Mouse (Mus musculus): Measurements from ENCODE around the gene Gm11172.

Gm11172 gene

DNA sequence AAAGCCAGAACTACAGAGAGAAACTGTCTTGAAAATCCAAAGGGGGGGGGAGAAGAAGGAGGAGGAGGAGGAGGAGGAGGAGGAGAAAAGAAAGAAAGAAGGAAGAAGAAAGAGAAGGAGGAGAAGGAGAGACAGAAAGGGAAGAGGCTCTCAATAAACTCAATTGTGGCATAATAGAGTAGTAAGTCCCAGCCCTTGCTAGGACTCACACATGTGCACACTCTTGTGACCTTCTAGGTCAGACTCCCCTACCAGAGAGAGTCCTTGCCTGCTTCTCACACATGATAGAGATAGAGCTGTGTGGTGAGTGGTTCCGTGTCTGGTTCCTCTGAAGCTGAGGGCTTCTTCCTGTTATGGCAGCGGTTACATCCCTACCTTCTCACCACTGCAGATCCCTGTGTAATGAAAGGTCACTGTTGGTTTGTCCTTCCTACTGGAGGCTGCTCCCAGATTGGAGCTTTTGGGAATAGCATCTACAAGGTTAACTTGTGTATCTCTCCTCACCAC lies at the start of gene Gm11172:
Gene Gm11172 (plus strand): TSS at position 51 of the 507 bp plus-strand sequence.
- no peak for DNase-seq

DNA sequence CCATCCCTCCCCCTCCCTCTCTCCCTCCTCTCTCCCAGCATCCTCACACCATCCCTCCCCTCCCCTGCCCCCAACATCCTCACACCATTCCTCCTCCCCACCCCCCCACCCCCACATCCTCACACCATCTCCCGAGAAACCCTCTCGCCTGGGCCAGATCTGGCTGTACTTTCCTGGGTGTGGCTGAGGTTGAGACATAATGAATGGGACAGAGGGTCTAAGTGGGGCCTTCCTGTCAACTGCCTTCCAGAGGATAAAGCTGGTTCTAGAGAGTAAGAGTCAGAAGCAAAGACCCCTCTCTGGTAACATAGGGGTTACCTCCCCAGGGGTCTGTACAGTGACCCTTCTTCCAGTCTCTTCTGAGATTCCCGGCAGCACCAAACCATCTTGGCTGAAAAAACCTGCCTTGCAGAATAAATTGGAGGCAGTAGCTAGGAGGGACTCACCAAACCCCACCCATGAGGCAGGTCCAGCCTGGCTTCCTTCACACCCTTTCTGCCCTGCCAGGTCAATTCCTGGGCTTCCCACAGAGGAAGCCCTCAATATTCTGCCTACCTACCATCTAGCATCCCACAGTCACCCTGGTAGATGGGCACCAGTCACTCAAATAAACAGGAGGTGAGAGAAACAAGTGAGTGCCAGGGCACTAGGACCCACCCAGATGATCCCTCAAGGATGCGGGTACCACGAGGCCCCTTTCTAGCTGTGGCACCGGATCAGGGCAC lies 49.0 kb upstream of the Gm11172 start:
- DNase-seq = no peak

DNA sequence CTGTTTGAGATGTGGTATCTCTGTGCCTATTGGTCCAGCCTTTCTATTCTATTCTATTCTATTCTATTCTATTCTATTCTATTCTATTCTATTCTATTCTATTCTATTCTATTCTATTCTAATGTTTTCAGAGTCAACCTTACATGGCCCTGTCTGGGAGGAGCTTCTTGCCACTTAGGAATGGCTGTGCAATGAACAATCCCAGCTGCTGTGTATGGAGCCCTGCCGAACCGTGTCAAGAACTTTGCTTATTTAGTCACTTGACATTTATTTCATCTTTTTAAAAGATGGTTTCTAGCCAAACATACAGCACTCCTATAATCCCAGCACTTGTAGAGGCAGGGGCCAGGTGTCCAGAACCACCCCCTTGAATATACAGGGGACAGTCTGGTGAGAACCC lies 48.4 kb upstream of the Gm11172 start:
- DNase-seq = no peak

DNA sequence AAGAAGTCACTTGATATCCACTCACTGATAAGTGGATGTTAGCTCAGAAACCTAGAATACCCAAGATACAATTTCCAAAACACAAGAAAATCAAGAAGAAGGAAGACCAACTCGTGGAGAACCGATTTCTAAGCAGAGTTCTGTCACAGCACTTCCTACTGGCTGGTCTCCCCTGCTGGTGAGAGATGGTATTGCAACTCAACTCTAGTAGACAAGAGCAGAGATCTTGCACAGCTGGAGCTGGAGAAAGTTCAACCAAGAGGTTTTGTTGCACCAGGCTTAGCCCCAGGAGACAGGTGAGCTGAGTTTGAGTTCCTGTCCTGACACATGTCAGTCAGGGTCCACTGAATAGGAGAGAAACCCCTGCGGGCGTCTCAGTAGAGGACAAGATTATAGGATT lies 45.6 kb upstream of the Gm11172 start:
- DNase-seq = peak; percentile 52

DNA sequence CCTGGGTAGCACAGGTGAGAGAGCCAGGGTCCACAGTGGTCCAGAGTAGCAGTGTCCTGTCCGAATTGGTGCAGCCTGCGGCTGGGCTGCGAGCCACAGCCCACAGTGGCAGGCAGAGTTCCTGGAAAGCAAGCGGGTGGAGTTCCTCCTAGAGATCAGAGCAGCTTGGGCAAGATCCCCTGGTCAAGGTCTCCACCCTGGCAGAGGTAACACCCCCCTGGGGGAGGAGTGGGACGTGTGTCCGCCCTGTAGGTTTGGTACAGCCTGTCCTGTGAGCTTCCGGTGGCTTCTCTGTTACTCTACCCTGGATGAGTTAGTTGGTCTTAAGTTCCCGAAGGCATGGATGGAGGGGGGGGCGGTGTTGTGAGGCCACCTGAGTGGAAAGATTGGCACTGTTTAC lies 43.9 kb upstream of the Gm11172 start:
- no peak for DNase-seq

DNA sequence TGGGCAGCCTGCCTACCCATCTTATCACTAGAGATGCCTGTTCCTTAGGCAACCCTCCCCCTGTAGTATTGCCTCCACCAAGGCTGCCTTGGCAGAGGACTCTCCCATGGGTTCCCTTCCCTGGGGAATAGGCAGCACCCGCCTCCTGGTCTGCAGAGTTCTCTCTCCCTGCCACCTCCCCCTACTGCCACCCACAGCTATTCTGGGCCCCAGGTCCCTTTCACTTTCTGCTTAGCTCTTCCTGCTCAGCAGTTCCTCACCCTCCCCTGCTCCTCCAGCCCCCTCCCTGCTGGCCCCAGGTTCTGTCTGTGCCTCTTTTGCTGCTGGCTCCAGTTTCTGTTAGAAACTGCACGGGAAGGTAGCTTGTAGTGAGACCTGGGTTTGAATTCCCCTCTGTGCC lies 43.1 kb upstream of the Gm11172 start:
- no peak for DNase-seq

DNA sequence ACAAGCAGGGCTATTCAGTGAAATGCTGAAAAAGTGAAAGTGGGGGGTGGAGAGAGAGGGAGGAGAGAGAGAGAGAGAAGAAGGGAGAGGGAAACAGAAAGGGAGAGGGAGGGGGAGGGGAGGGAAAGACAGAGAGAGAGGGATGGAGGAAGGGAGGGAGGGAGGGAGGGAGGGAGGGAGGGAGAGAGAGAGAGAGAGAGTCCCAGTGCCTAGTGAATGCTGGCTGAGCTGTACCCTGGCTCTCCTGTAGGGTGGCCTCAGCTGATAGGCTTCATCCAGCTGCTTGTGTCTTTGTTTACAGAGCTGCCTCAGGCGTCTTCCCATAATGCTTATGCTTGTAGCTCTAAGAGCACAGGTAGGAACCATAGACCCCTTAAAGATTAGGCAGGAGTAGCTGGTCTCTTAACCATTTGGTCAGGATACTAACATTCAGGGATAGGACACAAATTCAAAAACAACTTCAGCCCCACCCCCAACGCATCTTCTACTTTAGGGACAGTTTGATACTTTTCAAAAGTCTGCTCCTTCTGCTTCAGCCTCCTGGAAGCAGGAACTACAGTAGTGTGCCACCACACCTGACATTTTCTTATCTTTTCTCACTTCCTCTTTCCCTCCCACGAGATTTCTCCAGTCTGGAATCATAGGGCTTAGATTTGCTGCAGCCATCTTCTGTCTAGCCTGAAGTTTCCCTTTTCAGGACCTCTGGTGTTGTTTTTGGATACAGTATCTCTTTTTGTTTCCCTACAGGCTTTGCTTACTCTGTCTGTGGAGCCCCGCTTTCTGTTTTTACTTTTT lies 42.0 kb upstream of the Gm11172 start:
- no peak for DNase-seq

DNA sequence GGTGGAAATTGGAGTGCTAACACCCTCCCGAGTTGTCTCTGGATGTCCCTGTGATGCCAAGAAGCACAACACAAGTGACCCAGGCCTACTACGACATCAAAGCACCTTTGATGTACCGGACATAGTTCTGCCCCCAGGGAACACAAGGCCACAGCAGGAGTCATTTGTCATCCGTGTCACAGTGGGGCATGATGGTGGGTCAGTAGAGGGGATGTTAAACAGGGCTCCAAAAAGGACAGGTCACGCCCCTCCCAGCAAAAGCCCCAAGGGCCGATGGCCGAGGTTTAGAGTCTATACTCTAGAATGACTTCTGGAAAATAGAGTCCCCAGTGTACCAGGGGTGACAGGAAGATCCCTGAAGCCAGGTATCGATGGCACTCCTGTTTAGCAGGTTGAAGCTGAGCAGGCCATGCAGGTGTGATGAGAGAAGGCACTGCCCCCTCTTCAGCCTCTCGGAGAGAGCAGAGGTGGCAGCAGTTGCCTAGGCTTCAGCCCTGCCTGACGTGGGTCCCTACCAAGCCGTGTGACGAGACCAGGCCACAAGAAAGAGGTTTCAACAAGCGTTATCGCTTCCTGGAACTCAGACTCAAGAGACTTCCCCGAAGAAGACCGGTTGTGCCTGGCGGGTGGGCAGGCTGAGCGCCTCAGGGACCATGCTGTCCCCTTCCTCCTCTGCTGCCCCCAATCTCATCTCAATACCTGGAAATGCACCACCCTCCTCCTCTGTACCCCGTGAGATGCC lies 40.8 kb upstream of the Gm11172 start:
- no peak for DNase-seq

DNA sequence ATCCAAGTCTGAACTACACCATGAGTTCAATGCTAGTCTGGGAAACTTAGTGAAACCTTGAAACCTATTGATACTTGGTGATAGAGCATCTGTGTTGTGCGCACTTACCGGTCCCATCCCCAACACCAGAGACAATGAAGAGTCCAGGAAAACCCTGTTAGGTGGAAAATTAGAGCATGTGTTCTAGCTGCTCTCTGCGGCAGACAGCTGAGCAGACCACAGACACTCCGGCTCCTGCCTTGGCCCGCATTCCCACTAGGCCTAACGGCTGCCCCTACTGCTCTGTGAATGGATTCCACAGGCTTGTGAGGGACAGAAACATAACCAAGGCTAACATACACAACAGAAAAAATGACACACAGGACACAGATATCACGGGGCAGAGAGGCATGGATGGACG lies 39.2 kb upstream of the Gm11172 start:
- DNase-seq = no peak

DNA sequence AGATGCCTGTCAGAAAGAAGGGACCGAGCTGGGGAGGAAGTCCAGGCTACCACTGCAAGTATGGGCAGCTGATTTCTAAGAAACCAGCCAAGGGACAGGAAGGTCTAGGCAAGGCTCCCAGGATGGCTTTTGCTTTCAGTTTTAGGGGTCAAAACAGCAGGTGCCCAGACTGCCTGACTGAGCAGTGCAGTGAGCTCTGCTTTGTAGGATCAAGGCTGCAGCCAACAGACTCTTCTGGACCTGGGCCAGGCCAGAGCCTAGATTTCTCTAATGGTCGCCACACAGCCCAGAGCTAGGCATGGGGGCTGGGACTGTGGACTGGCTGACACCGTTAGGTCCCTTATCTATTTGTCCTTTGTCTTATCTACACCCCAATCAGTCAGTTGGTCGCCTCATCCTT lies 38.0 kb upstream of the Gm11172 start:
- no peak for DNase-seq

DNA sequence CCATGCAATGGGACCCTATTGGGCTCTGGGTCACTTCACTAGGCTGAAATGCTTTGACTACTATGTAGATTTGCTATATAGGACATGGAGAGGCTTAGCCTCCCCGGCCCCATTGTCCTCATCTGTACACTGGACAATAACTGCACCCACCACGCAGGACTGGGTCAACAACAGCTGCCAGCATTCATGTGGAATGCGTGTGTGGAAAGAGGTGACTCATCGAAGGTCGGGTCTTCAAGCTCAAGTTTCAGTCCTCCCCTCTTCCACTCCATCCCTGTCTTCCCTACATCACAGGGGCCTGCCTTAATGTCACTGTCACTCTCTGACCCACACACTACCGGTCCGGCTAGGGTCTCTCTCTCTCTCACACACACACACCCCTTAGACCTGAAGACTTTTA lies 36.4 kb upstream of the Gm11172 start:
- no peak for DNase-seq

DNA sequence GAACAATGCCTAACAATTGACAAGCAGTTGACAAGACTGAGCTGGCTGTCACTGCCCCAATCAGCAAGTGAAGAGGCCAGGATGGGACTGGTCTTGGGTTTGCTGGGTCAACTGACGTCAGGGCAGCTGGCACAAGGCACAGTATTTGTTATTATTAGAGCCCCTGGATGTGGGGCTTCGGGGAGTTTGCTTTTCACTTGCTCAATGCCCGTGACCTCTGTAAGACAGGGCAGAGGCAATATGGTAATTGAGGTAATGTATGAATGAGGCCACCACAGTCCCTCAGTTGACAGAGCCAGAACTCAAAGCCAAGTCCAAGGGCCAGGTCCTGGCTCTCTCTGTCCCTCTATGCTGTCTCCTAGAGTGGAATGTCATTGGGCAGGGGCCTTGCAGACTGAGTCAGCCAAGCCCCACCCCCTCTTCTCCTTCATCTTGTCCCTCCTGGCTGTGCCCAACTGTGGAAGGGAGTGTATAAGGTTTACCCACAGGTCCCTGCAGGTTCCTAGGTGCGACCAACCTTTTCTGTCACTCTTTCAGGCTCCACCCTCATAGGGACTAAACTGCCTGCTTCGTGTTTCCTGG lies 35.0 kb upstream of the Gm11172 start:
- DNase-seq = no peak

DNA sequence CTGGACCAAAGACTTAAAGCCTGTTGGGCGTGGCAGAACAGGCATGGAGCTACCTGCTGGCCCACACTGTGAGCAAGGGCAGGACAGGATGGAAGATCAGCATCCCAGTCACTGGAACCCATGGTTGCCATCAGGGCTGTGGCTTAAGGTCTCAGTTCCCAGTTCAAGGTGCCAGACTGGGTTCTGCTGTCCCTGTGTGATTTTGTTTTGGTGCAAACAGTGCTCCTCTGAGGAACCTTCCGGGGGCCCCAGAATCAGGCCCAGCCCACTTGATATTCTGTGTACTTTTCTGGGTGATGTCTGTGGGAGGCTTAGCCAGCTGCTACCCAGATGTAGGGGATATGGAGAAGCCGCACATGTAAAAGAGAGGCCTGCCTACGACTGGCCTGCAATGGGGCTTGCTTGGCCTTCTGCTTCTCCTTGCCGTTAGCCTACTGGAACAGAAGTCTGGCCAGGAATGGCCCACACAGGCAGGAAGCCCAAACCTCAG lies 32.0 kb upstream of the Gm11172 start:
- no peak for DNase-seq

DNA sequence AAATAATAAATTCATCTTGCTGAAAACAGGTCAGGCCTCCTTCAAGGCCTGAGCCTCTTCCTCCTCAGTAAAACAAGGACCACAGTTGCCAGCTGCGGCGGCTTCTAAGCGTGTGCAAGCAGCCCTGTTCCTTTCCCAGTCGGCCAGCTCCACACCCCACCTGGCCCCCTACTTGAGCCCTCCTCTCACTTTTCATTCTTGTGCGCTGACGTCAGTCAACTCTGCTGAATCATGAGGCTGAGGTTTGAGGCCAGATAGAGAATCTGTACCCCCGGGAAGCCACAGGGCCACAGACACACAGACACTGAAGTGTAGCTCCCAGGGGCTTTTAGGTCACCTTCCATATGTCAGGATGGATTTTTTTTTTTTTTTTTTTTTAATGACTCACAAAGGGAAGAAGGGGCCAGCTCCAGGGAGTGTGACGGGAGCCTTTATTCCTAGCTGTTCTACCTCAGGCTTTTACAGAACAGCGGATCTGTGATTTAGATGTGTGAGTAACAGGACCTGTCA lies 30.8 kb upstream of the Gm11172 start:
- DNase-seq = no peak

DNA sequence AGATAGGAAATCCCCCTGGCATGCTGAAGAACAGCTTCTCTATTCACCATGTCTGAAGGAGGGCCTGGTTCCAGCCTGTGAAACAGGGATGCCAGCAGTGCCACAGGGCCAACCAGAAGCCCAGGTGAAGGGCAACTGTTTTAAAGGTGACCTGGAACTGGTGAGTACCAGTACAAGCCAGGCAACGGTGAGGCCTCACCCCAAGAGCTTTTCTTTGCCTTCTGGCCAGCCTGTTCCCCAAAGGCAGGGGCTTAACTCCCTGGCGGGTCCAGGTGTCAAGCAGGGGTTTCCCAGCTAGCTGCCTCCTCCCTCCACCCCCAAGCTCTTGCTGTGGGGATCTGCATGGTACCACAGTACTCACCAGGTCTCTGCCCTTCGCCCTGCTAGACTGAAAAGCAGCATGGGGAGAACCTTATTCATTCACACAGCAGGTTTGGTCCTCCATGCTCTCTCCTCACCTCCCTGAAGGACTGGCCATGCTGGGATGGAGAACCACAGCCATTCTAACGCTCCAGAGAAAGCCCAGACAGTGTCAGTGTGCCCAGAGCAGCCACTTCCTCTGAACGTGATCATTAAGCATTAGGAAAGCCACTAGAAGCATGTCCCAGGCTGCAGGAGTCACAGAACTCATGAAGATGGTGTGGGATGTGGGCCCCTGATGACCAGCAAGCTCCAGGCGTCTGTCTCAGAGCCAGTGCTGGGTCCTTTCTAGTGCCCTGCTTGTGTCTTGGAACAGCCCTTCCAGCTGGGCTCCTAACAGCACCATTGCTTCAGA lies 30.2 kb upstream of the Gm11172 start:
- no peak for DNase-seq

DNA sequence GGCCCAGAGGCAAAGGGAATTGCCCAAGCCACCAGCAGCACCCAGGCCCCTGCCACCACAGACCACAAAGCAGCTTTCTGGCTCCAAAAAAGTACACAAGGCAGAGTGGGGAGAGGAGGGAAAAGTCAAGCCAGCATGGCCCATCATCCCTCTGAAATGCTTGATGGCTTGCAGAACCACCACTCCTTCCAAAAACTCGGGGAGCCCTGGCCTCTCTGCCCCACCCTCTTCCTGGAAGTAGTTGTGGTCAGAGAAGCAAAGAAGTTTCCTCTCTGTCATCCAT lies 29.6 kb upstream of the Gm11172 start:
- no peak for DNase-seq

DNA sequence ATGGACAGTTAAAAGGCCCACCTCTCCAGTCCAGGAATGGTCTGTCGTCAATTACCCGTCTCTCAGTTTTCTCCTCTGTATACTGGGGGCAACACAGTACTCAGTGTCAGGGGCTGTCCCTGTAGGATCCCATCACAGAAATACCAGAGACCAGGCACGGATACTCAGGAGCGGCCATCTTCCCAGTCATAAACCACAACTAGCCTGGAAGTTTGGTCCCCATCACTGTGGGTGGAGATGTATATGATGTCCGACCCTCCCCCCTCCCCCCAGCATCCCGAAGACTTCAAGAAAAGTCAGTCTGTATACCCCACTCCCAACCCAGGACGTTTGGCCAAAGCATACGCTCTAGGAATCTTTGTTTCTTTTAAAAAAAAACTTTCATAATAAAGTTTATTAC lies 29.3 kb upstream of the Gm11172 start:
- DNase-seq = no peak

DNA sequence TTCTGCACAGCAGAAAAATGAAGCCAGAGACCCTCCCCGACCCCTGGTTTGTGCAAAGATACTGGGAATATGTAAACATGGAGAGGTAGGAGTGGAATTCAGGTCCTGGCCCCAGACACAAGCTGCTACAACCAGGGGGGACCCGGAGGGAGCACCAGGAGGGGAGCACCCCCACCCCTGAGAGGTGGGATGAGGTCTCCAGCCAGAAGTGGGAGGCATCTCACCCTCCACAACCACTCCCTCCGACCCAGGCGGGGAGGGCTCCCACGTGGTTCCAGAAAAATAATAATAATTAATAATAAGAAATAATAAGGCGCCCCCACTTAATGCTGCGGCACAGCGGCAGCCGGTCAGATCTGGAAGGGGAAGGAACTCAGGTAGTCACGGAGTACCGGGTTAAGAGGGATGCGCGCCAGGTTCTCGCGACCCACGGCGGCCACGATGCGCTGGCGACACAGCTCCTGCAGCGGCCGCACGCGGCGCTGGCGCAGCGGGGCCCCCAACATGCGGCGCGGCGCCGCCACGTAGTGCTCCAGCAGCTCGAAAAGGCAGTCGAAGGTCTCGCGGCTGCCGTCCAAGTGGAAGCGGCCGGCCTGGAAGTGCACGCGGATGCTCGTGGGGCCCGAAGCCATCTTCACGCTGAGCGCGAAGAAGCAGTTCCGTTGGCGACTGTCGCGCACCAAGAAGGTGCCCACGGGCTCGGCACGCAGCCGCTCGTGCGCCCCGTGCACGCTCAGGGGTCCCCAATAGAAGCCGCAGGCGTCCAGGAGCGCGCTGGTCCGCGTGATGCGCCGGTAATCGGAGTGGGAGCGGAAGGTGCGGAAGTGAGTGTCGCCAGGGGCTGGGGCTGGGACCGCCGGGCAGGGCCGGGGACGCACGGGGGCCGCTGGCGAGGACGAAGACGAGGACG lies 28.6 kb upstream of the Gm11172 start:
- peak; percentile 55 for DNase-seq

DNA sequence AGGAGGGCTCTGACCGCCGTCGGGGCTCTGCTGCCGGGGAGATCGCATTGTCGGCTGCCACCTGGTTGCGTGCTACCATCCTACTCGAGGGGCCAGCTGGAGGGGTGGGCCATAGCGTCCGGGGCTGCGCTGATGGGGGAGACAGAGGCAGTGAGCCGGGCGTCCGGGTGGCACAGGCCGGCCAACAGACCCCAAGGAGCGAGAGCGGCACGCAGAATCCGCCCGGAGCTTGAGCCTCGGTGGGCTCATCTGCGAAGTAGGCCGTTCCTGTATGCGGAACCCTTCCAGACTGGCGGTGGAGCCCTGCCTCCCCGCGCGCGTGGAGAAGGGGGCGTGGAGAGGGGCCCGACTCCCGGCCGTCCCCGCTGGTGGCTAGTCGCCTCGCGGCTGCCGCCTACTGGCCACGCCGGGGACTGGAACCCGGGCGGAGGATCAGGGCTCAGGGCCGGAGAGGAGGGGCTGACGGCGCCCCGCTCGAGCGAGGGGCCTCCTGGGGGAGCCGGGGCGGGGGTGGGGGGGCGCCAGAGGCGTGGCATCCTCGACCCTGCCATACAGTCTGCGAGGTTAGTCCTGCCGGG lies 27.8 kb upstream of the Gm11172 start:
- DNase-seq = peak; percentile 85

DNA sequence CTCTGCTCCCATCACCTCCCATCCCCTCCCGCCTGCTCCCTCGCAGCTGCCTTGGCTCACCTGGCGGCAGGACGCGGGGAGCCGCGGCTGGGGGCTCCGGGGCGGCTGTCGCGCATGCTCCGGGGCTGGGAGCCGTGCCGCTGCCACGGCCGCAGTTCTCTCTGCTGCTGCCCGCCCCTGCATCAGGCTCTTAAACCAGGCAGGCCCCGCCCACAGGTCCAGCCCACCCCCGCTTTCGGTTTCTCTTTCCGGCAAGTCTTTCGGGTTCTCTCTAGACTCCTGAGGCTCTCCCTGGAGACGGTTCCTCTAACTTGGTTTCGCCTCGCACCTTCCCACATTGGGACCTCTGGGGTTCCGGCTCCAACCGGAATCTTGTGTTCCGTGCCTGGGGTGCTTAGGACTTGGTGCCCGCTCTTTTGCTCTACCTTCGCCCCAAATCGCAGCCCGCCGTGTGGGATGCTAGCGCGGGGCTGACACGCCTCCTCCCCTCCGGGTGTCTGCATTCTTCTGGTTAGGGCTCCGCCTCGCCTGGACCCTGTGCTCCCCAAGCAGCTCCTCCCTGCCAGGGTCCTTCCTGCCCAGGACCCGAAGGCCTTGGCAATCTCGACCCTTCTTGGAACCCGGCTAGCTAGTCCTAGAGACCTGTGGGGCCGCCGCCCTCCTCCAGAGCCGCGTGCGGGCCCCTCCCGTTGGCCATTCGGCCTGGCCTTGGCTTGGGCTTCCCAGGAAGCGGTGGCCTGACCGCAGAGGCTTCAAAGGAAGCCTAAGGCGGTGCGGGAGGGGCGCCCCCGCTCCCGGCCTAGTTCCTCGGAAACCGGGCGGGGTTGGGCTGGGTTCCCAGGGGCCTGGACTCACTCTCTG lies 27.1 kb upstream of the Gm11172 start, which contains the start of gene Socs1:
Gene Socs1 (minus strand): TSS at position 166 of the 861 bp plus-strand sequence.
- peak; percentile 78 for DNase-seq
